9 mouse cellular contexts compared by ENCODE assay signal in the genomic region with DNA sequence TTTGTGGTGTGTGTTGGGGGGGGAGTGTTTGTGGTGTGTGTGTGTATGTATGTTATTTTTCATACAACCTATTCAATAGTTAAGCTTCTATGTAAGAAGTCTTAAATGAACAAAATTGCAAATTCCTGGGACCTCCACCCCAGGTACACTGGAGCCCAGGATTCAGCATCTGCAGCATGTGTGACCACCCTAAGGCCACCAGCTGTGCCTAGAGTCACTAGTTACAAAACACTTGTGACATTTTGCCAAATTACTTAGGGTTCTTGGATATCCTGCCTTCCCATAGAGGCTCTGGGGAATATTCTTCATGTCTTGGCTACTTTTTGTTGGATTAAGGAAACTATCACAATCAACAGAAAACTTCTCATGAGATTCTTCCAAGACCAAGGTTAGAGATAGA. TPM values are rescaled to one million over a fixed set of nuclear protein-coding genes. Genes with fewer than 3 reads are reported as not detected.
DNase-seq lines count a peak whose midpoint lies in the region; ATAC-seq lines count a peak whose summit lies in the region.
"Had no signal": no experiment of that assay in that cellular context is flagged by ENCODE, and none has a peak within 500 bp of the region (broad histone marks: within the 10 kb centered on the region; RNA-seq: fewer than 3 reads in every experiment).

No protein-coding gene starts in this region.

- no peak; the same call in 1 of the 2 replicates for ATAC-seq in midbrain, embryonic 12.5 days (ENCODE audit: low FRiP score, low read depth)

- H3K9ac ChIP-seq in midbrain, embryonic 12.5 days (replicated peaks): no peak overlapping the region

- H3K9me3 ChIP-seq in hindbrain, embryonic 10.5 days: no peaks in the 10 kb centered on the region
- no peaks in the 10 kb centered on the region for H3K9me3 ChIP-seq in midbrain, embryonic 12.5 days

- peak; percentile 34 to 43 for DNase-seq in heart, adult 18-20 months
- no peak for DNase-seq in heart, postnatal 25 days (ENCODE audit: low spot score)
- no peak for DNase-seq in hindbrain, embryonic 10.5 days (ENCODE audit: low spot score)
- no peak for DNase-seq in adrenal gland, postnatal 10 days
- no peak for DNase-seq in spleen, postnatal 36 days (ENCODE audit: low spot score in 2 of 2)
- DNase-seq in right cerebral cortex, postnatal 14 days: no peak

- intact Hi-C loops in heart, postnatal 25 days (cut with DNase I): loop anchor here (5.0 kb wide), 3 partner anchors 77 to 348 kb away; no protein-coding TSS in a partner anchor

- no peaks in the 10 kb centered on the region for H3K36me3 ChIP-seq in hindbrain, embryonic 10.5 days
- H3K36me3 ChIP-seq in midbrain, embryonic 12.5 days: no peaks in the 10 kb centered on the region

- H3K27ac ChIP-seq in brown adipose tissue, adult 24 weeks (replicated peaks; ENCODE audit: low read depth, low read length): no peak overlapping the region
- no peak overlapping the region for H3K27ac ChIP-seq in hindbrain, embryonic 10.5 days
- H3K27ac ChIP-seq in midbrain, embryonic 12.5 days (replicated peaks): no peak overlapping the region

- peak overlapping the region; percentile 54 for H3K4me3 ChIP-seq in brown adipose tissue, adult 24 weeks (ENCODE audit: insufficient read depth, low read depth, low read length)
- H3K4me3 ChIP-seq in hindbrain, embryonic 10.5 days: peak overlapping the region; percentile 63; the same call in 1 of the 2 replicates
- H3K4me3 ChIP-seq in midbrain, embryonic 12.5 days: no peak overlapping the region

- peak overlapping the region; percentile 98 for H3K4me2 ChIP-seq in midbrain, embryonic 12.5 days (replicated peaks)

- no peaks in the 10 kb centered on the region; the same call in 1 of the 2 replicates for H3K4me1 ChIP-seq in brown adipose tissue, adult 24 weeks (ENCODE audit: control insufficient read depth, insufficient read depth, insufficient read length, low read length)
- peaks cover 21% of the 10 kb centered on the region for H3K4me1 ChIP-seq in hindbrain, embryonic 10.5 days (replicated peaks)
- H3K4me1 ChIP-seq in midbrain, embryonic 12.5 days: peaks cover 16% of the 10 kb centered on the region

- peaks cover 52% of the 10 kb centered on the region for H3K27me3 ChIP-seq in hindbrain, embryonic 10.5 days (ENCODE audit: insufficient read depth, poor library complexity, severe bottlenecking)
- peaks cover 32% of the 10 kb centered on the region for H3K27me3 ChIP-seq in midbrain, embryonic 12.5 days

RNA-seq across cellular contexts. Expression of a gene that starts 1.6 kb away (rescaled TPM):
- 1 to 10 TPM; 2.0 to 2.6 TPM for total RNA-seq in heart, adult 18-20 months (2021)
- 1 to 10 TPM; 1.4 to 1.6 TPM for total RNA-seq in heart, postnatal 25 days (2021)
- 1.8 and 2.1 TPM in 2 replicates for polyA plus RNA-seq in brown adipose tissue, adult 24 weeks (2012; ENCODE audit: insufficient read depth, insufficient read length, missing spikeins)
- 0.18 and 0.19 TPM in 2 replicates for polyA plus RNA-seq in hindbrain, embryonic 10.5 days (2016; fragmentation: Nextera tagmentation; extraction: Ambion mirVana)
- 0.40 and 0.76 TPM in 2 replicates for polyA plus RNA-seq in midbrain, embryonic 12.5 days (2016; fragmentation: Nextera tagmentation; extraction: Ambion mirVana)
- 10 to 100 TPM in 1 of 2 experiments, 1 to 10 TPM in 1; 6.1 to 12.1 TPM for total RNA-seq in adrenal gland, postnatal 10 days (2021)
- polyA plus RNA-seq: CD4-positive, CD25-positive, alpha-beta regulatory T cell, adult 4 months had no signal

Comparison
In these comparisons a context has a peak if more than half of its experiments do, and no peak if none do; other contexts are left out.
1. DNase-seq: peak in heart, adult 18-20 months (2 of 2); none in heart, postnatal 25 days (single experiment), hindbrain, embryonic 10.5 days (single experiment), adrenal gland, postnatal 10 days (single experiment), spleen, postnatal 36 days (0 of 2) and right cerebral cortex, postnatal 14 days (single experiment).